Mouse (Mus musculus) embryonic fibroblast, embryonic 13.5 days (primary cell): ENCODE data around the gene Tmem117. TPM values are rescaled to one million over a fixed set of nuclear protein-coding genes. Genes with fewer than 3 reads are reported as not detected.
A peak's percentile ranks its signal among the peaks of the same experiment; 100 is the strongest.

Experiments
- H3K27ac ChIP-seq: 2 replicates; pipeline ENCODE4 v1.5.1; 2012; ENCODE audit warnings: low read length, control low read depth, inconsistent platforms; ENCODE audit not compliant: insufficient read depth
- H3K4me1 ChIP-seq: 2 replicates; pipeline ENCODE4 v1.6.1; 2011; ENCODE audit warnings: low read length; ENCODE audit not compliant: control insufficient read depth, insufficient read depth
- H3K4me3 ChIP-seq: 2 replicates; pipeline ENCODE4 v1.5.1; 2011; ENCODE audit warnings: mild to moderate bottlenecking, control low read depth, low read length; ENCODE audit not compliant: insufficient read depth
- CTCF ChIP-seq: IDR thresholded peaks from 2 replicates; pipeline ENCODE4 v1.5.1; 2011; ENCODE audit warnings: mild to moderate bottlenecking, control low read depth, low read length, moderate library complexity, borderline replicate concordance; ENCODE audit not compliant: insufficient read depth
- POLR2A ChIP-seq: IDR thresholded peaks from 2 replicates; pipeline ENCODE4 v1.6.1; 2011; ENCODE audit warnings: low read depth, mild to moderate bottlenecking, control low read depth, low read length, moderate library complexity
- polyA plus RNA-seq: library from polyadenylated mRNA; stranded (reverse); fragments of >200 nt; gene quantifications from 2 replicates; pipeline ENCODE4 v1.2.4, GENCODE M21; 2011; ENCODE audit warnings: low read depth; ENCODE audit not compliant: missing spikeins, insufficient read length

Tmem117 gene
- polyA plus RNA-seq, 1 experiment = 2.7 TPM

DNA sequence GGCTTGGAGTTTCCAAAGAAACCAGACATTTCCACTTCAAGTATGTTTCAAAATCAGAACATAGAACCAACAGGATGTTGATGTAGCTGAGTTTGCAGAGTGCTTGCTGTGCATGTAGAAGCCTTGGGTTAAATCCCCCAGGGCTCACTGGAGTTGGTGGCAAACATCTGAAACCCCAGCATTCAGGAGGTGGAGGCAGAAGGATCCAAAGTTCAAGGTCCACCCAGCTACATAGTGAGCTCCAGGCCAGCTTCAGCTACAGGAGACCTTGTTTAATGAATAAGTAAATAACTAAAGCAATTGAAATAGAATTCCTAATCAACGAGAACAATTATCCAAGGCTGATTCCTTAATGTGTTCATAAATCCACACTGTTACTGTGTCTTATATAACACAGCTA lies 35.4 kb upstream of the Tmem117 start:
- Histone ChIP-seq H3K4me3 (no peak overlapping the region), H3K4me1 (no peaks in the 10 kb centered on the region), H3K27ac (no peak overlapping the region)
- TF ChIP-seq CTCF (no peak), POLR2A (no peak)

DNA sequence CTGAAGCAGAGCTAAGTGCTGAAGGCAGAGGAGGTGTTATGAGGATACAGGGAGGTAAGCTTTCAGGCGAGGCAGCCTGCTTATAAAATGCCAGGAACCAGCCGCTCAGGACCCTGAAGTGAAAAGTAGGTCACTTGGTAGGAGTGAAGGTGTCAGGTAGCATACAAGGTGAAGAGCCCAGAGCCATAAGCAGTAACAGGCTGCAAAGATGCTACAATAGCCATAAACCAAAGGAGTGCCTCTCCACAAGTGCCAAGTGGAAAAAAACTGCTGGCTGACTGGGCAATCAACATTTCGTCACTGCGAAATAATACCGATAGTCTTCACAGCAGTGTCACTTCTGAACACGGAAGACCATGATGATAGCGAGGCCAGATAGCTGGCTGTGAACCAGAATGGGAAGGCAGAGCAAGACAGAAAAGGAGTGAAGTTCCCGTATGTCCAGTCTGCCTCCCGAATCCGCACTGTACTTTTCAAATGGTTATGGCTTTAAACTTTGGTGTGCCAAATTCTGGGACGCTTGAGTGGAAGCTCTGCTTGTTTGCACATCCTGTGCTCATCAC lies 28.8 kb upstream of the Tmem117 start:
- Histone ChIP-seq H3K27ac (no peak overlapping the region), H3K4me3 (no peak overlapping the region), H3K4me1 (no peaks in the 10 kb centered on the region)
- TF ChIP-seq CTCF (no peak), POLR2A (no peak)

GRCm38 (mm10) chr15:94601339-94601738 lies 27.7 kb upstream of the Tmem117 start:
- H3K27ac ChIP-seq = no peak overlapping the region
- TF ChIP-seq CTCF = peak; percentile 50; the same call in 1 of the 2 replicates
- TF ChIP-seq POLR2A = no peak
- H3K4me1 ChIP-seq = no peaks in the 10 kb centered on the region
- no peak overlapping the region for H3K4me3 ChIP-seq

GRCm38 (mm10) chr15:94602441-94602840 lies 26.6 kb upstream of the Tmem117 start:
- H3K4me1 ChIP-seq = no peaks in the 10 kb centered on the region
- no peak overlapping the region for H3K4me3 ChIP-seq
- no peak overlapping the region for H3K27ac ChIP-seq
- TF ChIP-seq POLR2A = no peak
- TF ChIP-seq CTCF = no peak

DNA sequence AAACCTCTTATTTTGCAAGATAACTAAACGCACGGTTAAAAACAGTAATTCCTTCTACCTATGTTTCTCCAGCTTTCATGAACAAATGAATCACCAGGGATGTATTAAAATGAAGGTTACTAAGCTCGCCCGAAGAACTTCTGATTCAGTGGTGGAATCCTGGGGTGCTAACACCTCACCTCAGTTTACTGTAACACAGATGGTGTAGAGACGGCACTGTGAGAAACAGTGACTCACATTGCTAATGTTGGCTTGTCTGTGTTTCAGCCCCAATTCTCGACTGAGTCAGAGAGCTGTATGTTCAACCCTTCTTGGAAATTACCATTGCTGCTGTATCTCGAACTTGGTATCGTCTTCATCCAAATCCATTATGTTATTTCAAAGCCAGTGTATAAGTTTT lies 21.3 kb upstream of the Tmem117 start:
- Histone ChIP-seq H3K4me1 (no peaks in the 10 kb centered on the region), H3K4me3 (no peak overlapping the region), H3K27ac (no peak overlapping the region)
- TF ChIP-seq CTCF = no peak
- no peak for TF ChIP-seq POLR2A

DNA sequence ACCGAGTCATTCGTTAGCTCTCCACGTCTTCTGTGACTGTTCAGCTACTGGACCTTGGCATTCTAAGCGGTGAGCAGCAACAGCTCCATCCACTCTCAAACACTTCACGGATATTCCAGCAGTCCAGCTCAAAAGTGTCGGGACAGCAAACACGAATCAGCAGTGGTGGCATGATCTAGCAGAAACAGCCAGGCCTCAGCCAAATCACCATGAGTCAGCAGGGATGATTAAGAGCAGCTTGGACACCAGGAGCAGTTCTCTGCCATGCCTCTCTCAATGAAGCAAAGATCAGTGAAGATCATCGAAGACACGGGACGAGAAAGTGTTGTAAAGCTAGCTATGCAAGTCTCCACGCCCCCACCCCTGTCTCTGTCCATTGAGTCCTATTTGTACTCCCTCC lies 13.0 kb upstream of the Tmem117 start:
- Histone ChIP-seq H3K27ac (no peak overlapping the region), H3K4me3 (no peak overlapping the region), H3K4me1 (no peaks in the 10 kb centered on the region; the same call in 1 of the 2 replicates)
- TF ChIP-seq CTCF (no peak), POLR2A (no peak)

- TF ChIP-seq CTCF (no peak), POLR2A (no peak)
- H3K27ac ChIP-seq = no peak overlapping the region
- no peak overlapping the region for H3K4me3 ChIP-seq
- no peaks in the 10 kb centered on the region; the same call in 1 of the 2 replicates for H3K4me1 ChIP-seq
These were observed 8.1 kb upstream of the Tmem117 start for GRCm38 (mm10) chr15:94620909-94621308.

DNA sequence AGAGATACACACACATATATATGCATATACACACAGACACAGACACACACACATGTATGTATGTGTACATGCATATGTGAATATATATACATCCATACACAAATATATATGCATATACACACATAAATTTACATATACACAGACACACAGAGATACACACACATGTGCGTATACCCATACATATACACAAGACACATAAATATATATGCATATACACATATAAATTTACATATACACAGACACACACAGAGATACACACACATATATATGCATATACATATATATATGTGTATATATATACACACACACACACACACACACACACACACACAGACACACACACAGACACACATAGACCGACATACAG lies 586 bp upstream of the Tmem117 start:
- H3K27ac ChIP-seq = no peak overlapping the region
- H3K4me3 ChIP-seq = peak overlapping the region; percentile 39
- H3K4me1 ChIP-seq = no peaks in the 10 kb centered on the region
- TF ChIP-seq CTCF = no peak
- no peak for TF ChIP-seq POLR2A

DNA sequence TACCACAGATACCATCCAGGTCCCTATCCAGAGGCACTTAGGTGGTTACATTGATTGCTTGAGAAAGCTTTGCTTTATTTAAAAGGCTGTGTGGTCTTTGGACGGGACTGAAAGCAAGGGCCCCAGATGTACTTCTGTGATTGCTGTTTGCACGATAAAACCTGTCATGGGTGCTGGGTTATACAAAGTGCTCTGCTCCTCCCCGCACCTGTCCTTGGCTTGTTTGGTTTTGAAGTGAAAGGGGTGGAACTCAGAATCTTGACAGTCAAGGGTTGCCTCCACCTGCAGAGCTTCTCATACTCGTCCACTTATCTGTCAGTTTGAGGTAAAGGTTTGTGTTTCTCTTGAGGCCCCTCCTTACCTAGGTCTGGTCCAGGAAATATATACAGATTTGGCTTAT lies 1.5 kb downstream of the Tmem117 start:
- Histone ChIP-seq H3K27ac (no peak overlapping the region), H3K4me3 (no peak overlapping the region), H3K4me1 (no peaks in the 10 kb centered on the region)
- TF ChIP-seq POLR2A (no peak), CTCF (no peak)

DNA sequence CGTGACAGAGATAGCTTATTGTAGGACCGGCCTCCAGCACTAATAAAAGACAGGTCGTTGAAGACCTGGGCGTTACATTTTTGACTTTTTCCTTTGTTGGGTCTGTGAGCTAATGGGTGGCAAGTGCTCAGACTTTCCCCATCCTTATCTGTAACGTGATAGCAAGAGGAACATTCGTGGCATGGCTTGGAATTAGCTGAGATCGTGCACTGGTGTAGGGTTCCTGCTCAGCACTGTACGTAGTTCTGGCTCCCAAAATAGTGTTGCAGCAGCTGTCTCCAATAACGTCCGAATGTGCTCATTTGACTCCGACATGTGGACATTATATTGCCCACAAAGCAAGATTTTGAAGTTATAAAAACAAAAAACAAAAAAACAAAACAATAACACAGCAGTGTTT lies 5.5 kb downstream of the Tmem117 start:
- Histone ChIP-seq H3K27ac (no peak overlapping the region), H3K4me3 (no peak overlapping the region), H3K4me1 (no peaks in the 10 kb centered on the region)
- TF ChIP-seq CTCF (no peak), POLR2A (no peak)

GRCm38 (mm10) chr15:94638207-94638606 lies 9.2 kb downstream of the Tmem117 start:
- TF ChIP-seq CTCF (no peak), POLR2A (no peak)
- H3K4me1 ChIP-seq = no peaks in the 10 kb centered on the region
- no peak overlapping the region for H3K4me3 ChIP-seq
- H3K27ac ChIP-seq = no peak overlapping the region
